Mouse (Mus musculus) olfactory bulb, adult 2 months (tissue): Measurements from ENCODE around the gene Bst2. TPM values are rescaled to one million over a fixed set of nuclear protein-coding genes. Genes with fewer than 3 reads are reported as not detected.

ENCODE experiments used
- H3K27ac ChIP-seq: fragments of 200-500 bp; 2 replicates; pipeline ENCODE4 v1.5.1; 2012; ENCODE audit warnings: low read depth, low read length; ENCODE audit not compliant: insufficient read depth
- H3K4me1 ChIP-seq: fragments of 200-500 bp; 2 replicates; pipeline ENCODE4 v1.6.1; 2012; ENCODE audit warnings: low read length; ENCODE audit not compliant: control insufficient read depth, insufficient read depth
- H3K4me3 ChIP-seq: fragments of 200-500 bp; 2 replicates; pipeline ENCODE4 v1.5.1; 2012; ENCODE audit warnings: mild to moderate bottlenecking, low read depth, low read length, moderate library complexity; ENCODE audit not compliant: insufficient read depth
- CTCF ChIP-seq: fragments of 200-500 bp; IDR thresholded peaks from 2 replicates; pipeline ENCODE4 v1.5.1; 2012; ENCODE audit warnings: low read depth, mild to moderate bottlenecking, low read length, moderate library complexity; ENCODE audit not compliant: insufficient read depth
- POLR2A ChIP-seq: fragments of 200-500 bp; IDR thresholded peaks from 2 replicates; pipeline ENCODE4 v1.6.1; 2012; ENCODE audit warnings: mild to moderate bottlenecking, low read depth, low read length, moderate library complexity; ENCODE audit not compliant: insufficient read depth
- WGBS: fragments of 180-500 bp; shearing (Covaris S2); methylation state at CpG from one replicate; pipeline ENCODE4 v1.1.7; 2018; 5-methylcytosine and 5-hydroxymethylcytosine counted together
- polyA plus RNA-seq: library from polyadenylated mRNA; stranded (reverse); fragments of >200 nt; gene quantifications from 2 replicates; pipeline ENCODE4 v1.2.4, GENCODE M21; 2012; ENCODE audit warnings: low replicate concordance; ENCODE audit not compliant: missing spikeins, insufficient read depth, insufficient read length

Gene Bst2
- polyA plus RNA-seq, 1 experiment = not detected

- WGBS = 80% methylated on average over 14 of the region's 14 CpGs
- no peak within 1 kb of the TSS for H3K27ac ChIP-seq
- H3K4me1 ChIP-seq = peaks cover 8% of the 10 kb centered on the region; the same call in 1 of the 2 replicates
- no peak within 1 kb of the TSS for H3K4me3 ChIP-seq
- TF ChIP-seq CTCF (no peak), POLR2A (no peak)
These were observed 25.6 kb downstream of the Bst2 start, which contains the start of gene Plvap for GRCm38 (mm10) chr8:71511644-71512043. Gene Plvap (minus strand): TSS chr8:71511752.

DNA sequence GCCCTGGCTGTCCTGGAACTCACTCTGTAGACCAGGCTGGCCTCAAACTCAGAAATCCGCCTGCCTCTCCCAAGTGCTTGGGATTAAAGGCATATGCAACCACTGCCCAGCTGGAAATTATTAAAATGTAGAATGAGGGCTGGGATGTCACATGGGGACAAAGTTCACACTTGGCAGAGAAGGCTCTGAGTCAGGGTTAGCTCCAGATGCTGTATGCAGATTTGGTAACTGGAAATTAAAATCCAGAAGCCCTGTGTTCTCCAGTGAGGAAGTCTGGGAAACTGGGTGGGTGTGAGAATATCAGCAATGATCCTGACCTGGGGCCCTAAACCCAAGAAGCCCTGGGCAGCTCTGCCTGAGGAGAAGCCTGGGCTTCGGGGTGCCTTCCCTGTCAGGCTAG lies 27.9 kb downstream of the Bst2 start:
- TF ChIP-seq POLR2A (no peak), CTCF (no peak)
- peaks cover 8% of the 10 kb centered on the region; the same call in 1 of the 2 replicates for H3K4me1 ChIP-seq
- no peak overlapping the region for H3K4me3 ChIP-seq
- no peak overlapping the region for H3K27ac ChIP-seq
- WGBS = 74% methylated on average over 2 of the region's 2 CpGs

DNA sequence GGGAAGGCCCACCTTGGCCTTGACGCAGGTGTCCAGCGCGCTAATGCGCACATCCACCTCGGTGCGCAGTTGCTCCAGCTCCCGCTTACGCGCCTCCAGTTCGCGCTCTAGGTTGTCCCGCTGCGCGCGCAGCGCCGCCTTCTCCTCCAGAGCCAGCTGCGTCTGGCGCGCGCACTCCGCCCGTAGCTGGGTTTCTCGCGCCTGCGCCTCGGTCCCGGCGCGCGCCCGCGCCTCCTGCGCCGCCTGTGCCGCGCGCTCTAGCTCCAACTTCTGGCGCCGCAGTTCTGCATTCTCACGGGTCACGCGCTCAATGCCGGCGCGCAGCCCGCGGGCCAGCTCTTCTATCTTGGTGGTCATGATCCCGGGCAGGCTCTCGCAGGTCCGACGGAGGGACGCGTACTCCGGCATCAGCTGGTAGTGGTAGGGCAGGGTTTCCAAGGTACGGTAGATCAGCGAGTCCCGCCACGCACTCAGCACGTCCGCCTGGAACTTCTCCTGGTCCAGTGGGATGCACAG lies 29.6 kb downstream of the Bst2 start:
- under 1% methylated on average over 61 of the region's 61 CpGs for WGBS
- H3K4me3 ChIP-seq = peak overlapping the region; percentile 55
- TF ChIP-seq CTCF (no peak), POLR2A (0 out of 2 replicates have a peak, but pooled peaks have one; percentile 35)
- H3K4me1 ChIP-seq = peaks cover 8% of the 10 kb centered on the region; the same call in 1 of the 2 replicates
- H3K27ac ChIP-seq = no peak overlapping the region

- no peak overlapping the region for H3K4me3 ChIP-seq
- peaks cover 8% of the 10 kb centered on the region; the same call in 1 of the 2 replicates for H3K4me1 ChIP-seq
- TF ChIP-seq CTCF = no peak
- TF ChIP-seq POLR2A = no peak
- H3K27ac ChIP-seq = no peak overlapping the region
- 57% methylated on average over 4 of the region's 4 CpGs for WGBS
These were observed 31.3 kb downstream of the Bst2 start for GRCm38 (mm10) chr8:71505979-71506378.

- Histone ChIP-seq H3K27ac (no peak overlapping the region), H3K4me1 (peaks cover 8% of the 10 kb centered on the region; the same call in 1 of the 2 replicates), H3K4me3 (no peak overlapping the region)
- WGBS = 94% methylated on average over 4 of the region's 4 CpGs
- no peak for TF ChIP-seq POLR2A
- no peak for TF ChIP-seq CTCF
These were observed 31.9 kb downstream of the Bst2 start for GRCm38 (mm10) chr8:71505326-71505725.

DNA sequence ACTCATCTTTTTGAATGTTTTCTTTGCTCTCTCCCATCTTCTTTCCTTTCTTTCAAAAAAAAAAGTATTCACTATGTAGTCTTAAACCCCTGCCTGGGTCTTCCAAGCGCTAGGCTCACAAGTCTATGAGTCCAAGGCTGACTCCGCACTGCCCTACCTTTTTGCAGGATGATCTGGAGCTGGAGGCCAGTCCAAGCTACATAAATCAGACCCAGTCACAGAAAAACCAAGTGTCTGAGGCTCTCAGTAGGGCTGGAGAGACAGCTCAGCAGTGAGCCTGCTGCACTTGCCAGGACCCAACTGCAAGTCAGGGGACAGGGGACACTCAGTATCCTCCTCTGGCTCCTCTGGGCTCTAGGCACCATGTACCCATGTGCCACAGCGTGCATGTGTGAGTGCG lies 32.9 kb downstream of the Bst2 start:
- WGBS = 89% methylated on average over 4 of the region's 4 CpGs
- TF ChIP-seq POLR2A (no peak), CTCF (no peak)
- Histone ChIP-seq H3K27ac (no peak overlapping the region), H3K4me1 (0 out of 2 replicates have a peak, but pooled peaks cover 5% of the 10 kb centered on the region), H3K4me3 (no peak overlapping the region)

GRCm38 (mm10) chr8:71498816-71499690 lies 38.2 kb downstream of the Bst2 start:
- TF ChIP-seq POLR2A (no peak), CTCF (no peak)
- H3K4me1 ChIP-seq = peaks cover 28% of the 10 kb centered on the region
- H3K4me3 ChIP-seq = no peak overlapping the region
- WGBS = 55% methylated on average over 16 of the region's 16 CpGs
- no peak overlapping the region for H3K27ac ChIP-seq

DNA sequence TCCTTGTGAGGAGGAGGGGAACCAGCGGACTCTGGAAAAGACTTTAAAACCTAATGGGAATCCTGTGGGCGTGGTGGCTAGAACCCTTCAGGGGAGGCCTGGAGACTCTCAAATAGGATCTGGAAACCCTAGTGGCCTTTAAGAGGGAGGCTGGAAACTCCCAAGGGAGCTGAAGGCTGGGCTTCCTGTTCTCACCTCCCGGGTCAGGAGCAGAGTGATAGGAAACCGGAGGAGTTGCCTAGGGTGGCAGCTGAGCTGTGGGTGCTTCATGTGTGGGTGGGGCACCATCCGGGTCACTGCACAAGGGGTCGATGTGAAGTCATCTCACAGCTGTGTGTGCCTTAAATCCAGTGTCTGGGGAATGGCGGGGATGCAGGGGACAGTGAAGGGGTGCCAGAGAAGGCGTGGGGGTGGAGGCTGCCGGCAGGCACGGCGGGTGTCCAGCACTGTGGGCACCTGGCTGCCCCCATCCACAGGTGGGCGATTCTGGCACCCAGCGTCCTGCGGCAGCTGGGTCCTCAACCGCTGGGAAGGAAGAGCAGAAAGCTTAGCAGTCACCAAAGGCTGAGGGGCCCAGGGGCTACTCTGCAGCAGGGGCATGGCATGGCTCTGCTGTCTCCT lies 39.3 kb downstream of the Bst2 start:
- WGBS = 37% methylated on average over 15 of the region's 15 CpGs
- H3K27ac ChIP-seq = no peak overlapping the region
- no peak overlapping the region for H3K4me3 ChIP-seq
- peaks cover 28% of the 10 kb centered on the region for H3K4me1 ChIP-seq
- TF ChIP-seq POLR2A = no peak
